Mouse (Mus musculus): Measurements from ENCODE around the gene Dync1i2. TPM values are rescaled to one million over a fixed set of nuclear protein-coding genes. Genes with fewer than 3 reads are reported as not detected.
A peak's percentile ranks its signal among the peaks of the same experiment; 100 is the strongest.

The Dync1i2 gene
- polyA plus RNA-seq, 1 experiment from 2014 or later, result 195 TPM

DNA sequence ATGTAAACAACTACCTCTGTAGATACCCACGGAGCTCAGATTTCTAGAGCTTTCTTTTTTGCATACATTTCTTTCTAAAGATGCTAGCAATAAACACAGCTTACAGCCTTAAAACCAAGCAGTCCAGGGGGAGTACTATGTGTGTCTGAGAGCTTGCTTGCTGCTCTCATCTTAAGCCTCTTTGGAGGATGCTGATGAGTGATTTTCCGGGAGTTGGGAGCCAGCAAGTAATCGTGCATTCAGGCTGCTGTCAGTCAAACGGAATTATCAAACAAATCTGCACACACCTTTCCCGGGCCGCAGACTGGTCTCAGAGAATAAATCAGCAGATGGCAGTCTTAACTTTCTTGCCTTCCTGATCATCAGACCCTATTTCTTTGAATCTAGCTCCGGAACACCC lies 83.0 kb downstream of the Dync1i2 start:
- H3K9me3 ChIP-seq (replicated peaks; ENCODE audit: control insufficient read depth, low read length), result no peaks in the 10 kb centered on the region
- H3K36me3 ChIP-seq (ENCODE audit: control insufficient read depth, insufficient read depth, low read length), result peaks cover 20% of the 10 kb centered on the region
- WGBS, result 11% methylated on average over 7 of the region's 7 CpGs
- H3K9ac ChIP-seq (ENCODE audit: low read length), result no peak overlapping the region
- DNase-seq (ENCODE audit: low spot score) (peak; percentile 63), ATAC-seq (peak; percentile 48; the same call in 1 of the 2 replicates)
- H3K4me2 ChIP-seq (ENCODE audit: low read length), result no peak overlapping the region
- H3K4me1 ChIP-seq (ENCODE audit: control insufficient read depth, insufficient read depth, low read length), result peaks cover 6% of the 10 kb centered on the region; the same call in 1 of the 2 replicates
- H3K4me3 ChIP-seq (ENCODE audit: low read depth, low read length), result no peak overlapping the region
- no peaks in the 10 kb centered on the region for H3K27me3 ChIP-seq (replicated peaks; ENCODE audit: control insufficient read depth, insufficient read depth, low read length)
- no peak overlapping the region; the same call in 1 of the 2 replicates for H3K27ac ChIP-seq (ENCODE audit: low read depth, low read length)

DNA sequence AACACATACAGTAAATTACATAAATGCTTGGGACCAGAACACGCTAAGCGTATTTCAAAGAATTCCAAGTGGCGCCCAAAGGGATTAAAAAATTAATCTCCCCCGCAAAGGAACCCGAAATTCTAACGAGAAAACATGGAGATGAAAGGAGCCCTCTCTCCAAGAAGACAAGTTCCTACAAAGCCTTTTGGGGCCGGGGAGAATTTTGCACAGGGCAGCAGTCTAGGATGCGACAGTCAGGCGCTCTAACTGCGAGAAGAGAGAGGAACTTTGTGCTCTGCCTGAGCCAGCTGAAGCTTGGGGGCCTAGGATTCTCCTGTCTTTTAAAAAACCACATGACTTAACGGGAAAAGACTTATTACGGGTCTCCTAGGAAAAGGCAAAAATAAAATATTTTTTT lies 84.3 kb downstream of the Dync1i2 start:
- no peak overlapping the region for H3K4me3 ChIP-seq (ENCODE audit: low read depth, low read length)
- H3K36me3 ChIP-seq (ENCODE audit: control insufficient read depth, insufficient read depth, low read length), result peaks cover 16% of the 10 kb centered on the region; the same call in 1 of the 2 replicates
- ATAC-seq (no peak), DNase-seq (ENCODE audit: low spot score) (no peak)
- no peaks in the 10 kb centered on the region for H3K27me3 ChIP-seq (replicated peaks; ENCODE audit: control insufficient read depth, insufficient read depth, low read length)
- WGBS, result 60% methylated on average over 12 of the region's 12 CpGs
- no peak overlapping the region for H3K4me2 ChIP-seq (ENCODE audit: low read length)
- peaks cover 6% of the 10 kb centered on the region; the same call in 1 of the 2 replicates for H3K4me1 ChIP-seq (ENCODE audit: control insufficient read depth, insufficient read depth, low read length)
- no peak overlapping the region for H3K27ac ChIP-seq (ENCODE audit: low read depth, low read length)
- no peak overlapping the region for H3K9ac ChIP-seq (ENCODE audit: low read length)
- H3K9me3 ChIP-seq (replicated peaks; ENCODE audit: control insufficient read depth, low read length), result no peaks in the 10 kb centered on the region

DNA sequence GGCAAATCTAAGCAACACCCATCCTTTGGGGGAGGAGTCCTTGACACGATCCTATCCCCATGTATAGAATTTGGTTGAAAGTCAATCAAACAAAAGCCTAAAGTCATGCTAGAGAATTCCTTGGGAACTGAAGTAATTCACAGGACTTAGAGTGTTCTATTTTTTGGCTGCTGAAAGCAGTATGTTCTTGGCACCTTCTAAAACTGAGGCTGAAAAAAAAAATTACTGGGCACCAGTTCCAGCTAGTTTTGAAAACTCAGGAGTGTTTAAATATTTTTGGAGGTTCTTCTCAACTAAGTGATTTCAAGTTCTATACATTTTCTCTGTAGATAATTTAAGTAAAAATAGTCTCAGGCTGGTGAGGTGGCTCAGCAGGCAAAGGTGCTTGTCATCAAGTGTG lies 86.0 kb downstream of the Dync1i2 start:
- Histone ChIP-seq H3K27ac (ENCODE audit: low read depth, low read length) (no peak overlapping the region), H3K4me3 (ENCODE audit: low read depth, low read length) (no peak overlapping the region), H3K4me2 (ENCODE audit: low read length) (no peak overlapping the region), H3K27me3 (replicated peaks; ENCODE audit: control insufficient read depth, insufficient read depth, low read length) (no peaks in the 10 kb centered on the region), H3K9ac (ENCODE audit: low read length) (no peak overlapping the region), H3K4me1 (ENCODE audit: control insufficient read depth, insufficient read depth, low read length) (peaks cover 14% of the 10 kb centered on the region), H3K36me3 (ENCODE audit: control insufficient read depth, insufficient read depth, low read length) (peaks cover 16% of the 10 kb centered on the region; the same call in 1 of the 2 replicates), H3K9me3 (replicated peaks; ENCODE audit: control insufficient read depth, low read length) (no peaks in the 10 kb centered on the region)
- DNase-seq (ENCODE audit: low spot score) (no peak), ATAC-seq (no peak)
- WGBS, result 79% methylated on average over 1 of the region's 1 CpGs

DNA sequence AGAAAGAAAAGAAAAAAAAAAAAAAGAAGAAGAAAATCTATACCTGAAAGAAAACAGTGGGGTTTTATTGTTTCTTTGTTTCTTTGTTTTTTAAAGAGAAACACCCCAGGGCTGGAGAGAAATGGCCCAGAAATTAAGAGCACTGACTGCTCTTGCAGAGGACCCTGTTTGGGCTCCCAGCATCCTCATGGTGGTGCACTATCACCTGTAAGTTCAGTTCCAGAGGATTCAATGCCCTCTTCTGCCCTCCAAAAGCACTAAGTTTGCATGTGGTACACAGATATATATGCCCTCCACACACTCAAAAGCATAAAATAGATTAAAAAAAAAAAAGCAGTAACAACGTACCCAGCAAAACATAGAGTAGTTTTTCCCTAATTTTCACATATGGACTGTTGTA lies 87.2 kb downstream of the Dync1i2 start:
- H3K4me3 ChIP-seq (ENCODE audit: low read depth, low read length), result no peak overlapping the region
- H3K4me2 ChIP-seq (ENCODE audit: low read length), result no peak overlapping the region
- no peak for ATAC-seq
- peaks cover 20% of the 10 kb centered on the region for H3K4me1 ChIP-seq (ENCODE audit: control insufficient read depth, insufficient read depth, low read length)
- H3K27me3 ChIP-seq (replicated peaks; ENCODE audit: control insufficient read depth, insufficient read depth, low read length), result no peaks in the 10 kb centered on the region
- H3K36me3 ChIP-seq (ENCODE audit: control insufficient read depth, insufficient read depth, low read length), result peaks cover 11% of the 10 kb centered on the region; the same call in 1 of the 2 replicates
- H3K27ac ChIP-seq (ENCODE audit: low read depth, low read length), result no peak overlapping the region
- no peaks in the 10 kb centered on the region for H3K9me3 ChIP-seq (replicated peaks; ENCODE audit: control insufficient read depth, low read length)
- 88% methylated on average over 1 of the region's 1 CpGs for WGBS
- DNase-seq (ENCODE audit: low spot score), result no peak
- no peak overlapping the region for H3K9ac ChIP-seq (ENCODE audit: low read length)

DNA sequence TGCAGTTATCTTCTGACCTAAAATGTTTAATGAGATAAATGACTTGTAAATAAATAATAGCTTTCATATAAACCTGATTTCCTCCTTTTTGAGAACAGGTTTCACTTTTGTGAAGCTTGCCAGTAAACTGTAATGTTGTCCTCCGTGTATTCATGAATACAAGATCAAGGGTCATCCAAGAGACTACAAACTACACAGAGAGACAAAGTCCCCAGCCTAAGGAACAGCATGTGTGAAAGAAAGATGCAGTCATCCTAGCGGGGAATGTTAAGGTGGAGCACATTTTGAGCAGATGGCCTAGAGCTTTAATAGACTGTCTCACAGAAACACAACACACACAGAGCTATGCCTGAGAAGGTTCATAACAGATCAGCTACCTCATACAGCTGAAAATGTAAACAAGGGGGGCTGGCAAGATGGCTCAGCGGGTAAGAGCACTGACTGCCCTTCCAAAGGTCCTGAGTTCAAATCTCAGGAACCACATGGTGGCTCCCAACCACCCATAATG lies 90.7 kb downstream of the Dync1i2 start:
- 57% methylated on average over 3 of the region's 3 CpGs for WGBS
- Histone ChIP-seq H3K9me3 (replicated peaks; ENCODE audit: control insufficient read depth, low read length) (no peaks in the 10 kb centered on the region), H3K9ac (ENCODE audit: low read length) (no peak overlapping the region), H3K27ac (ENCODE audit: low read depth, low read length) (no peak overlapping the region), H3K27me3 (replicated peaks; ENCODE audit: control insufficient read depth, insufficient read depth, low read length) (no peaks in the 10 kb centered on the region), H3K4me2 (ENCODE audit: low read length) (no peak overlapping the region), H3K36me3 (ENCODE audit: control insufficient read depth, insufficient read depth, low read length) (peaks cover 18% of the 10 kb centered on the region; the same call in 1 of the 2 replicates), H3K4me1 (ENCODE audit: control insufficient read depth, insufficient read depth, low read length) (peaks cover 21% of the 10 kb centered on the region), H3K4me3 (ENCODE audit: low read depth, low read length) (no peak overlapping the region)
- ATAC-seq (0 out of 2 replicates have a peak, but pooled peaks have one; percentile 32), DNase-seq (ENCODE audit: low spot score) (no peak)

DNA sequence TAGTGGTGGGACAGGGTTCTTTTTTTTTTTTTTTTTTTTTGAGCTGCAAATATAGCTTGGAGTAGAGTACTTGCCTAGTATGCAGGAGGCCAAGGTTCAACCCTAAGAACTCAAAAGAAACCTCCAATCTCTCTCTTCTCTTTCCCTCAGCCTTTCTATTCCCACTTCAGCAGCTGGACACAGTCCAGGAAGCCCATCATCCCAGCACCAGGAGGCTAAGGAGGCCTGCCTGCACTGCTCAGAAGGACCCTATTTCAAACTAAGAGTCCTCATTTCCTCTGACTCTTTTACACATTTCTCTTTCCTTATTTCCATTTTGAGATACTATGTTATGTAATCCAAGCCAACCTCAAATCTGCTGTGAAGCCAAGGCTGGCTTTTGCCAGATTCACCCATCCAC lies 91.7 kb downstream of the Dync1i2 start:
- peaks cover 15% of the 10 kb centered on the region; the same call in 1 of the 2 replicates for H3K36me3 ChIP-seq (ENCODE audit: control insufficient read depth, insufficient read depth, low read length)
- no peak overlapping the region for H3K4me3 ChIP-seq (ENCODE audit: low read depth, low read length)
- H3K4me1 ChIP-seq (ENCODE audit: control insufficient read depth, insufficient read depth, low read length), result peaks cover 21% of the 10 kb centered on the region
- H3K9me3 ChIP-seq (replicated peaks; ENCODE audit: control insufficient read depth, low read length), result no peaks in the 10 kb centered on the region
- H3K9ac ChIP-seq (ENCODE audit: low read length), result no peak overlapping the region
- no peaks in the 10 kb centered on the region for H3K27me3 ChIP-seq (replicated peaks; ENCODE audit: control insufficient read depth, insufficient read depth, low read length)
- H3K27ac ChIP-seq (ENCODE audit: low read depth, low read length), result 0 out of 2 replicates have a peak overlapping the region, but pooled peaks have one; percentile 15
- no peak overlapping the region for H3K4me2 ChIP-seq (ENCODE audit: low read length)
- DNase-seq (ENCODE audit: low spot score), result peak; percentile 80
- ATAC-seq, result peak; percentile 80

DNA sequence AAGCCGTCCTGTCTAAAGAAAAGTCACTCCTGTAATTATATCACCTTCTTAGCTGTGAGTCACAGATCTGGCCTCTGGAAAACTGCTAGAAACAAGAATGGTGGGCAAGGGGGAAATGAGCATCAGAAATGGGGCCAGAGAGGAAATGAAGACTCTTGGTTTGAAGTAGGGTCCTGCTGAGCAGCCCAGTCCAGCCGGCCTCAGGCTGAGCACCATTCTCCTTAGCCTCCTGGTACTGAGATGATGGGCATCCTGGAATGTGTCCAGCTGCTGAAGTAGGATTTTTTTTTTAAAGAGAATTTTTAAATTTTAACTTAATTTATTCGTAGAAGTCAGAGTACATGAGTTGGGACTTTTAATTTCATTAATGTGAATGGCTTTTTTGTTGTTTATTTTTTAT lies 93.3 kb downstream of the Dync1i2 start:
- no peak overlapping the region for H3K4me3 ChIP-seq (ENCODE audit: low read depth, low read length)
- ATAC-seq (0 out of 2 replicates have a peak, but pooled peaks have one; percentile 43), DNase-seq (ENCODE audit: low spot score) (peak; percentile 62)
- H3K4me2 ChIP-seq (ENCODE audit: low read length), result no peak overlapping the region
- H3K27me3 ChIP-seq (replicated peaks; ENCODE audit: control insufficient read depth, insufficient read depth, low read length), result no peaks in the 10 kb centered on the region
- no peak overlapping the region; the same call in 1 of the 2 replicates for H3K27ac ChIP-seq (ENCODE audit: low read depth, low read length)
- no peaks in the 10 kb centered on the region for H3K9me3 ChIP-seq (replicated peaks; ENCODE audit: control insufficient read depth, low read length)
- 35% methylated on average over 3 of the region's 3 CpGs for WGBS
- H3K9ac ChIP-seq (ENCODE audit: low read length), result no peak overlapping the region
- H3K4me1 ChIP-seq (ENCODE audit: control insufficient read depth, insufficient read depth, low read length), result peaks cover 25% of the 10 kb centered on the region
- peaks cover 14% of the 10 kb centered on the region; the same call in 1 of the 2 replicates for H3K36me3 ChIP-seq (ENCODE audit: control insufficient read depth, insufficient read depth, low read length)

DNA sequence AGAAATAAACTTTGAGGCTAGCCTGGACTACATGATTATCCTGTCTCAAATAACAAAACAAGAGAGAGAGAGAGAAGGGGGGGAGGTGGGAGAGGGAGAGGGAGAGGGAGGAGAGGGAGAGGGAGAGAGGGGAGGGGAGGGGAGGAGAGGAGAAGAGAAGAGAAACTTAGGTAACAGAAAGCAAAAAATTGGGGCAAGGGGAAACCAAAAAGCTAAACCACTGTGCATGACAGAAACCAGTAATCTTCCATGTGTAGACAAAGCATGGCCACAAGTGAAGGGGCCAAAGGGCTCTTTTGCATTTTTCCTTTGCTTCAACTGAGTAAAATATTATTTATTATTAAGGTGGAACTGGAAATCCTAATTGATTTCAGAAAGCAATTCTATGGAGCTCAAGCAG lies 94.9 kb downstream of the Dync1i2 start:
- DNase-seq (ENCODE audit: low spot score), result no peak
- no peaks in the 10 kb centered on the region for H3K27me3 ChIP-seq (replicated peaks; ENCODE audit: control insufficient read depth, insufficient read depth, low read length)
- no peak overlapping the region for H3K4me3 ChIP-seq (ENCODE audit: low read depth, low read length)
- no peak overlapping the region for H3K4me2 ChIP-seq (ENCODE audit: low read length)
- peaks cover 26% of the 10 kb centered on the region for H3K36me3 ChIP-seq (ENCODE audit: control insufficient read depth, insufficient read depth, low read length)
- ATAC-seq, result no peak
- no peak overlapping the region for H3K9ac ChIP-seq (ENCODE audit: low read length)
- no peak overlapping the region for H3K27ac ChIP-seq (ENCODE audit: low read depth, low read length)
- no peaks in the 10 kb centered on the region for H3K9me3 ChIP-seq (replicated peaks; ENCODE audit: control insufficient read depth, low read length)
- H3K4me1 ChIP-seq (ENCODE audit: control insufficient read depth, insufficient read depth, low read length), result peaks cover 24% of the 10 kb centered on the region

DNA sequence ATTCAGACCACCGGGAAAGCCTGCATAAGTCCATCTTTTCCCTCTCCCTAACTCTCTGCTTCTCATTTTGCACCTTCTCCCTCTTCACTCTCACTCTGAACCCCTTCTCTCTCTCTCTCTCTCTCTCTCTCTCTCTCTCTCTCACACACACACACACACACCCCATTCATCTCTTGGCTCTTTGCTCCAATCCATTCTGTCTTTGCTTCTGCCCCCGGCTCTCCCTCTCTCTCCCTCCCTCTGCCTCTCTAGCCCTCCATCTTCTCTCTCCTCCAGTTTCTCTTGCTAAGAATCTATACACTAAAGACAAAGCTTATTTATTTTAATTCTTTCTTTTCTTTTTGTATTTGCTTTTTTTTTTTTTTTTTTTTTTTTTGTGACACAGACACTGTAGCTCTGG lies 98.2 kb downstream of the Dync1i2 start:
- no peak overlapping the region for H3K4me2 ChIP-seq (ENCODE audit: low read length)
- peak overlapping the region; percentile 52; the same call in 1 of the 2 replicates for H3K27ac ChIP-seq (ENCODE audit: low read depth, low read length)
- no peaks in the 10 kb centered on the region for H3K27me3 ChIP-seq (replicated peaks; ENCODE audit: control insufficient read depth, insufficient read depth, low read length)
- H3K9ac ChIP-seq (ENCODE audit: low read length), result no peak overlapping the region
- DNase-seq (ENCODE audit: low spot score), result no peak
- 27% methylated on average over 2 of the region's 2 CpGs for WGBS
- no peaks in the 10 kb centered on the region for H3K9me3 ChIP-seq (replicated peaks; ENCODE audit: control insufficient read depth, low read length)
- peaks cover 8% of the 10 kb centered on the region for H3K4me1 ChIP-seq (ENCODE audit: control insufficient read depth, insufficient read depth, low read length)
- no peak overlapping the region for H3K4me3 ChIP-seq (ENCODE audit: low read depth, low read length)
- H3K36me3 ChIP-seq (ENCODE audit: control insufficient read depth, insufficient read depth, low read length), result peaks cover 44% of the 10 kb centered on the region
- ATAC-seq, result peak; percentile 52; the same call in 1 of the 2 replicates

Data from forebrain, embryonic 14.5 days (tissue).